Mouse (Mus musculus): Measurements from ENCODE around the gene Gm49391.
"Not testable (repeated sequence)": the region's sequence is repeated elsewhere in the genome, so short reads cannot be mapped to it uniquely, and the experiment has no call there.

The Gm49391 gene

GRCm38 (mm10) chr13:60936500-60936901, at the start of gene Gm49391, which contains the start of gene Ctla2a:
Gm49391 (minus strand) TSS chr13:60936571.
Ctla2a (minus strand) TSS chr13:60936625.
- no peak for DNase-seq (ENCODE audit: low read depth, low spot score)

DNA sequence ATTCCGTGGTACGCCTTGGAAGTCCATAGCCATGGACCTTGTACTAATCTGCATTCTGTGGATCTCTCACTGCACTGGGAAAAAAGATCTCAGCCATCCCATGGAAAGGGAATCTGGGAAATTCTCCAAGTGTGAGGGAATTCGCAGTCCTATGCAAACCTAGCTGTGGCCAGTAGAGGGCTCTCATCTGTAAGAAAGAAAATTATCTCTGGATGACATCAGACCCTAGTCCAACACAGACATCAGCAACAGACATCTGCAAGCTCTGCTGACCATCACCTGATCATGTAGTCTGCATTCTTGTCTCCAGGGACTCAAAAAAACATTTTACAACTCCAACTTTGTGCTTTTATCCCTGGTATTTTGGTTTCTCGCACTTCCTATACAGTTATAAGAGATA, 35.9 kb upstream of the Gm49391 start:
- not testable (repeated sequence) for DNase-seq (ENCODE audit: low read depth, low spot score)

GRCm38 (mm10) chr13:60963985-60964384, 27.6 kb upstream of the Gm49391 start:
- DNase-seq (ENCODE audit: low read depth, low spot score), result not testable (repeated sequence)

DNA sequence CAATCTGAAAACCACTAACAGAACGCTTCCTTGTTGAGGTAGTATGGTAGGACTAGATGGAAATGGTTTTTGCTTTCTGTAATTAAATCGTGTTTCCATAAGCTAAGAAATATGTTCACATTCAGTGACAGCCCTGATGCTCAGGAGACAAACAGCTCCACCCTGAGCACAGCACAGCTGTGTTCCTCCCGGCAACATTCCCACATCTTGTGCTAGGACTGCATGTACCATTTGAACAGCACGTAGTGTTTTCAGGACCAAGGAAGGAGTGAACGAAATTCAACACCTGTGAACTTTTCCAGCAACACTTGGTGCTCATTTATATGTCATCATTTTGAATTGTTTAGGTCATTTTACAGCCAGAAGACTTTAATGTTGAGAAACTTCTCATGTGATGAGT, 25.3 kb upstream of the Gm49391 start:
- no peak for DNase-seq (ENCODE audit: low read depth, low spot score)

GRCm38 (mm10) chr13:60941884-60942283, 5.5 kb upstream of the Gm49391 start, which contains the start of gene Tpbpa:
Tpbpa (minus strand) TSS chr13:60941984.
- DNase-seq (ENCODE audit: low read depth, low spot score), result not testable (repeated sequence)

DNA sequence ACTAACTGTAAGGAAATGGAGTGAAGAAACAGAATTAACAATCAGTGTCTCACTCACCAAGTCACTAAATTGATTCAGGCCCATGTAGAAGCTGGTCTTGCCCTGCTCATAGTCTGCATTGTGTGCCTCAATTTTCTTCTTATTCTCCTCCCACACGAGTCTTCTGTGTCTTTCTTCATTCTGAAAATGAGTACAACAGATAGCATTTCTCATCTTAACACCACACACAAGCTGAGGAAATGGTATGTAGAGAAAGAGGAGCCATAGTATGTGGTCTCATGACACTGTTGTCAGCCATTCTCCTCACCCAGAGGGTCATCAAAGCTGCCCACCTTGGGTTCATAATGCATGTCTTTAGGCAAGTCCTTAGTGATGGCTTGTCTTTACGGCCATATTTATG, 881 bp downstream of the Gm49391 start, which contains the start of gene Gm49393:
Gene Gm49393 (minus strand): TSS at position 101 of the 400 bp plus-strand sequence.
- DNase-seq (ENCODE audit: low read depth, low spot score), result not testable (repeated sequence)

- DNase-seq (ENCODE audit: low read depth, low spot score), result not testable (repeated sequence)
Measured at GRCm38 (mm10) chr13:60904780-60905179, 31.6 kb downstream of the Gm49391 start, which contains the start of gene Tpbpb. Tpbpb (minus strand) TSS chr13:60904880.

DNA sequence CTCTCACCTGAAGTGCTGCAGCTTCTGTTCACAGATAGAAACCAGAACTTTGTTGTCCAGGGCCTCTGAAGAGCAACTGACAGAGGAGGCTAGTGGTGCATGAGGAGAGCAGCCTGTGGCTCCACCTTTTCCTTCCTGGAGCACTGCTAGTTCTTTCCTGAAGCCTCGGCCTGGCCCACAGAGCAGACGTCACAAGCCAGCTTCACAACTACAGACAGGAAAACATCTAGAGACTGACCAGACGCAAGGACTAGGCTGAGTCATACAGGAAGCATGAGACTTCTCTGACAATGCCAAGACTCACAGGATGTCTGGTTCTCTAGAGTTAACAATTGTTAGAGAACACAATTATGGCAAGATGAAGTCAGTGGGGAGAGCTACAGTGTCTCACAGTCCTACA, 39.0 kb downstream of the Gm49391 start, which contains the start of gene Ctla2b:
Gene Ctla2b (minus strand): TSS at position 120 of the 400 bp plus-strand sequence.
- no peak for DNase-seq (ENCODE audit: low read depth, low spot score)

DNA sequence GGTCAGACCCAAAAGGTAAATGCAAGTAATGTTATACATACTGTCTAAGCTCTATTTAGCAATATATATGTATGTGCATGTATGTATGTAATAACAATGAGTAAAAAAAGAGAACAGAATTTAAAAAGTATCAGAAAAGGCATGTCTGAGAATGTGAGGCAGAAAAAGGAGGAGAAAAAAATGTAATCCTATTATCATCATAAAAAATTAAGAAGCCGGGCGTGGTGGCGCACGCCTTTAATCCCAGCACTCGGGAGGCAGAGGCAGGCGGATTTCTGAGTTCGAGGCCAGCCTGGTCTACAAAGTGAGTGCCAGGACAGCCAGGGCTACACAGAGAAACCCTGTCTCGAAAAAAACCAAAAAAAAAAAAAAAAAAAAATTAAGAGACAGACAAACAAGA, 39.6 kb downstream of the Gm49391 start, which contains the start of gene Gm49392:
Gene Gm49392 (minus strand): TSS at position 101 of the 400 bp plus-strand sequence.
- not testable (repeated sequence) for DNase-seq (ENCODE audit: low read depth, low spot score)

- DNase-seq (ENCODE audit: low read depth, low spot score), result no peak
Measured at GRCm38 (mm10) chr13:60895406-60896160, 40.8 kb downstream of the Gm49391 start.

DNA sequence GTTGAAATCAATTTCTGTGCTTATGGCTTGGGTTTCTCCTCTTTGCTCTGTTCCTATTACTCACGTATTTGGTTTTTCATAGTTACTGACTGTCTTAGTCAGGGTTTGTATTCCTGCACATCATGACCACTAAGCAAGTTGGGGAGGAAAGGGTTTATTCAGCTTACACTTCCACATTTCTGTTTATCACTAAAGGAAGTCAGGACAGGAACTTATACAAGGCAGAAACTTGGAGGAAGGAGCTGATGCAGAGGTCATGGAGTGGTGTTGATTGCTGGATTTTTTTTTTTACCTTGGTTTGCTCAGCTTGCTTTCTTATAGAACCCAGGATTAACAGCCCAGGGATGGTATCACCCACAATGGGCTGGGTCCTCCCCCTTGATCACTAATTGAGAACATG, 44.1 kb downstream of the Gm49391 start:
- no peak for DNase-seq (ENCODE audit: low read depth, low spot score)

DNA sequence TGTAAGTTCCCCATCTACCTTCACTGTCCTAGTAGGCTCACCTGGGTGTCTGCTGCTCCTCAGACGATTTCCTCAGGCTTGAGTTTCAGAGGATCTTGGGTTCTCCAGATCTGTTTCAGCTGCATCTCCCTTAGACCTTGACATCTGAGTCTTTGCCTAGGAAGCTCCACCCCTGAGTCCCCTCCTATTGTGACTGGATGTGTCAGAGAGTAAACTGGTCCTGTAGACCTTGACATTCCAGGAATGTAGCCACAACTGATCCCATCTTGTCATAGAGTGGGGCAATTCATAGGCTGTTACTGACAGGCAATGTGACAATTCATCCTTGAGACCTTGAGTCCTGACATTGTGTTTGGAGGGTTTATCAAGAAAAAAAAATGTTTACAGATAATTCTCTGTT, 72.1 kb downstream of the Gm49391 start, which contains the start of gene 4930486L24Rik:
Gene 4930486L24Rik (minus strand): TSS at position 195 of the 400 bp plus-strand sequence.
- DNase-seq (ENCODE audit: low read depth, low spot score), result no peak

GRCm38 (mm10) chr13:60848241-60849120, 87.9 kb downstream of the Gm49391 start:
- DNase-seq (ENCODE audit: low read depth, low spot score), result no peak

Measured in retina, postnatal 7 days (tissue).